In the genomic region with DNA sequence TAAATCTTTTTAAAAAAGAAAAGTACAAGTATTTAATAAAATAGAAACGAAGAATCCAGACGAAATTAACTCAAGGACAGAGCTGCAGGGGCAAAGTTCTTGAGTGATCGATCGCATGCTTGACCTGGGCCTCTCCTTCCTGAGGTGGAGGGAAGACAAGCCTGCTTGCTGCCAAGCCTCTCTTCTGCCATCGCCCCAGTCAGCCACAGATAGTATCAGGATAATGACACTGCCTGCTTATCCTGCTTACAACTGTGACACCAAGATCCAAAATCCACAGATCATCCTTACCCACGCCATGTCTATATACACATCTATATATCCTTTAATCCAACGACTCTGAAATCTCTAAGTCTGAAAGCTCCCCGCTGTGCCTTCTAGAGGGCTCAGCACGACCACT, we compare ENCODE assay signal across 26 mouse cellular contexts. TPM values are rescaled to one million over a fixed set of nuclear protein-coding genes. Genes with fewer than 3 reads are reported as not detected.
DNase-seq lines count a peak whose midpoint lies in the region; ATAC-seq and TF ChIP-seq lines count a peak whose summit lies in the region.
"Had no signal": no experiment of that assay in that cellular context is flagged by ENCODE, and none has a peak within 500 bp of the region (broad histone marks: within the 10 kb centered on the region; RNA-seq: fewer than 3 reads in every experiment).

No protein-coding gene starts in this region.

- DNase-seq in liver, embryonic 14.5 days (ENCODE audit: low read depth in 3 of 3, low spot score in 3 of 3), result no peak
- no peak for DNase-seq in liver, embryonic 11.5 days (ENCODE audit: low spot score)
- DNase-seq in 416B (ENCODE audit: low read depth) (peak; percentile 34), G1E (ENCODE audit: low spot score) (no peak)
- DNase-seq in lung, postnatal 14 days, result no peak
- DNase-seq in B cell, adult 2 months, result no peak
- DNase-seq: adrenal gland, adult 8-10 months; adrenal gland, postnatal 25 days; cerebellum, adult 11-12 months; cerebellum, adult 9-10 months; cerebellum, postnatal 14 days; gastrocnemius, postnatal 10 days; gastrocnemius, postnatal 36 days; heart, adult 2 months; heart, postnatal 14 days; heart, postnatal 4 days had no signal

- TF ChIP-seq EP300 in liver, embryonic 14.5 days (IDR thresholded peaks at IDR 0.05; ENCODE audit: low read depth), result no peak

- no peak overlapping the region for H3K4me2 ChIP-seq in liver, embryonic 14.5 days (ENCODE audit: low read depth)
- H3K4me2 ChIP-seq in liver, embryonic 11.5 days, result no peak overlapping the region
- H3K4me2 ChIP-seq in liver, embryonic 16.5 days (ENCODE audit: low read depth, low read length), result no peak overlapping the region
- H3K4me2 ChIP-seq: forebrain, embryonic 13.5 days; heart, embryonic 13.5 days; hindbrain, embryonic 14.5 days had no signal

- H3K9me3 ChIP-seq in liver, embryonic 14.5 days (ENCODE audit: control insufficient read depth, low read length), result no peaks in the 10 kb centered on the region
- no peaks in the 10 kb centered on the region for H3K9me3 ChIP-seq in liver, embryonic 11.5 days (ENCODE audit: control insufficient read depth, low read length)
- H3K9me3 ChIP-seq in G1E (replicated peaks), result no peaks in the 10 kb centered on the region
- H3K9me3 ChIP-seq in liver, embryonic 16.5 days (replicated peaks; ENCODE audit: control insufficient read depth, low read length), result no peaks in the 10 kb centered on the region
- H3K9me3 ChIP-seq: forebrain, embryonic 10.5 days; forebrain, embryonic 13.5 days; heart, embryonic 10.5 days; heart, embryonic 13.5 days had no signal

- peak; percentile 33; the same call in 1 of the 2 replicates for ATAC-seq in liver, embryonic 14.5 days (ENCODE audit: insufficient read depth)
- ATAC-seq in liver, embryonic 11.5 days (replicated peaks; ENCODE audit: low FRiP score), result no peak
- peak; percentile 61; the same call in 1 of the 2 replicates for ATAC-seq in G1E (ENCODE audit: extremely low read depth, insufficient number of reproducible peaks, low FRiP score, poor library complexity, severe bottlenecking)
- 0 out of 2 replicates have a peak, but pooled peaks have one; percentile 43 for ATAC-seq in liver, embryonic 16.5 days (ENCODE audit: low read depth)
- ATAC-seq: activated CD4-positive, CD25-positive, alpha-beta regulatory T cell, adult 4 months; forebrain, embryonic 13.5 days; forebrain, embryonic 16.5 days; hindbrain, postnatal 0 days had no signal

- no peaks in the 10 kb centered on the region for H3K36me3 ChIP-seq in liver, embryonic 14.5 days (replicated peaks; ENCODE audit: control insufficient read depth, insufficient read depth, low read depth)
- no peaks in the 10 kb centered on the region for H3K36me3 ChIP-seq in liver, embryonic 11.5 days (ENCODE audit: control insufficient read depth, insufficient read depth, low read length)
- H3K36me3 ChIP-seq in G1E (replicated peaks), result peaks cover 10% of the 10 kb centered on the region
- no peaks in the 10 kb centered on the region for H3K36me3 ChIP-seq in liver, embryonic 16.5 days (ENCODE audit: control insufficient read depth, insufficient read depth)
- H3K36me3 ChIP-seq: forebrain, embryonic 10.5 days; heart, embryonic 10.5 days; heart, embryonic 13.5 days had no signal

- H3K9ac ChIP-seq in liver, embryonic 14.5 days (replicated peaks), result no peak overlapping the region
- H3K9ac ChIP-seq in liver, embryonic 11.5 days (ENCODE audit: low read depth, low read length), result no peak overlapping the region
- H3K9ac ChIP-seq in liver, embryonic 16.5 days (ENCODE audit: low read depth, low read length), result no peak overlapping the region
- H3K9ac ChIP-seq: forebrain, embryonic 13.5 days; heart, embryonic 13.5 days; hindbrain, embryonic 14.5 days had no signal

- TF ChIP-seq CTCF in liver, embryonic 14.5 days (IDR thresholded peaks at IDR 0.05; ENCODE audit: low read depth), result no peak
- no peak for TF ChIP-seq CTCF in G1E (IDR thresholded peaks at IDR 0.05; ENCODE audit: low read depth, low read length)

- H3K4me3 ChIP-seq in liver, embryonic 14.5 days (ENCODE audit: insufficient read depth in 1 of 2, low read depth in 2 of 2, low read length in 2 of 2), result no peak overlapping the region
- no peak overlapping the region for H3K4me3 ChIP-seq in liver, embryonic 11.5 days (ENCODE audit: low read depth, low read length)
- H3K4me3 ChIP-seq in G1E (ENCODE audit: low read depth, low read length), result peak overlapping the region; percentile 46; the same call in 1 of the 2 replicates
- H3K4me3 ChIP-seq in liver, embryonic 16.5 days (ENCODE audit: low read depth, low read length), result no peak overlapping the region
- H3K4me3 ChIP-seq: forebrain, embryonic 10.5 days; forebrain, embryonic 13.5 days; heart, adult 2 months; heart, embryonic 10.5 days; heart, embryonic 13.5 days had no signal

- no peak overlapping the region for H3K27ac ChIP-seq in liver, embryonic 14.5 days
- H3K27ac ChIP-seq in liver, embryonic 11.5 days (ENCODE audit: low read depth, low read length), result no peak overlapping the region
- peak overlapping the region; percentile 41; the same call in 1 of the 2 replicates for H3K27ac ChIP-seq in liver, embryonic 16.5 days (ENCODE audit: low read length)
- H3K27ac ChIP-seq: forebrain, embryonic 10.5 days; forebrain, embryonic 13.5 days; heart, adult 2 months; heart, embryonic 10.5 days; heart, embryonic 13.5 days; hindbrain, embryonic 14.5 days; hindbrain, postnatal 0 days had no signal

- whole genome bisulfite sequencing in liver, embryonic 14.5 days (ENCODE audit: insufficient replicate concordance), result 62% methylated on average over 9 of the region's 9 CpGs
- 75% methylated on average over 9 of the region's 9 CpGs for WGBS in liver, embryonic 11.5 days
- 59% methylated on average over 9 of the region's 9 CpGs for WGBS in liver, embryonic 16.5 days (ENCODE audit: insufficient replicate concordance)

- H3K4me1 ChIP-seq in liver, embryonic 14.5 days (replicated peaks; ENCODE audit: control insufficient read depth in 2 of 2, insufficient read depth in 2 of 2, low read length in 1 of 2), result peaks cover 17 to 18% of the 10 kb centered on the region in 2 experiments
- peaks cover 10% of the 10 kb centered on the region for H3K4me1 ChIP-seq in liver, embryonic 11.5 days (replicated peaks; ENCODE audit: control insufficient read depth, insufficient read depth, low read length)
- peaks cover 56% of the 10 kb centered on the region for H3K4me1 ChIP-seq in G1E (ENCODE audit: insufficient read depth, low read depth, low read length)
- H3K4me1 ChIP-seq in liver, embryonic 16.5 days (ENCODE audit: control insufficient read depth, low read depth, low read length), result peaks cover 26% of the 10 kb centered on the region
- H3K4me1 ChIP-seq: forebrain, embryonic 10.5 days; forebrain, embryonic 13.5 days; heart, embryonic 10.5 days; heart, embryonic 13.5 days had no signal

- no peaks in the 10 kb centered on the region for H3K27me3 ChIP-seq in liver, embryonic 14.5 days (ENCODE audit: control insufficient read depth, insufficient read depth, low read length)
- no peaks in the 10 kb centered on the region for H3K27me3 ChIP-seq in liver, embryonic 11.5 days (replicated peaks; ENCODE audit: control insufficient read depth, insufficient read depth, low read length)
- H3K27me3 ChIP-seq in G1E (ENCODE audit: insufficient read depth, low read length), result no peaks in the 10 kb centered on the region
- H3K27me3 ChIP-seq in liver, embryonic 16.5 days (ENCODE audit: control insufficient read depth, insufficient read depth, low read depth, low read length), result no peaks in the 10 kb centered on the region
- H3K27me3 ChIP-seq: CH12.LX; forebrain, embryonic 13.5 days; heart, embryonic 13.5 days had no signal

RNA-seq across cellular contexts. Expression of a gene that starts 12.5 kb away (rescaled TPM):
- 3.9 and 4.9 TPM in 2 replicates for polyA plus RNA-seq in liver, embryonic 14.5 days (2012; rRNA removed)
- polyA plus RNA-seq in liver, embryonic 14.5 days (2014; fragmentation: Nextera tagmentation; extraction: Ambion mirVana), result 5.8 and 5.9 TPM in 2 replicates
- polyA plus RNA-seq in liver, embryonic 11.5 days (2014; fragmentation: Nextera tagmentation; extraction: Ambion mirVana), result 7.5 and 8.0 TPM in 2 replicates
- total RNA-seq in G1E (2014; fragmentation: Nextera tagmentation), result 18.6 and 23.5 TPM in 2 replicates
- total RNA-seq in G1E (2017), result 13.8 and 14.2 TPM in 2 replicates
- polyA plus RNA-seq in G1E (2012), result 1.9 and 3.3 TPM in 2 replicates
- polyA plus RNA-seq in liver, embryonic 16.5 days (2015; fragmentation: Nextera tagmentation; extraction: Ambion mirVana), result 4.4 and 4.6 TPM in 2 replicates

RNA-seq across cellular contexts. Expression of a gene that starts 13.5 kb away (rescaled TPM):
- polyA plus RNA-seq in liver, embryonic 14.5 days (2012; rRNA removed), result 10.1 and 12.8 TPM in 2 replicates
- polyA plus RNA-seq in liver, embryonic 14.5 days (2014; fragmentation: Nextera tagmentation; extraction: Ambion mirVana), result 15.3 and 17.0 TPM in 2 replicates
- 30.1 and 30.4 TPM in 2 replicates for polyA plus RNA-seq in liver, embryonic 11.5 days (2014; fragmentation: Nextera tagmentation; extraction: Ambion mirVana)
- total RNA-seq in G1E (2014; fragmentation: Nextera tagmentation) (17.9 and 18.3 TPM in 2 replicates), G1E (2017) (17.5 and 18.1 TPM in 2 replicates)
- polyA plus RNA-seq in G1E (2012), result 29.5 and 31.9 TPM in 2 replicates
- polyA plus RNA-seq in liver, embryonic 16.5 days (2015; fragmentation: Nextera tagmentation; extraction: Ambion mirVana), result 16.1 and 17.2 TPM in 2 replicates
